Comparison of ENCODE assay signal across 11 mouse cellular contexts in the genomic region with DNA sequence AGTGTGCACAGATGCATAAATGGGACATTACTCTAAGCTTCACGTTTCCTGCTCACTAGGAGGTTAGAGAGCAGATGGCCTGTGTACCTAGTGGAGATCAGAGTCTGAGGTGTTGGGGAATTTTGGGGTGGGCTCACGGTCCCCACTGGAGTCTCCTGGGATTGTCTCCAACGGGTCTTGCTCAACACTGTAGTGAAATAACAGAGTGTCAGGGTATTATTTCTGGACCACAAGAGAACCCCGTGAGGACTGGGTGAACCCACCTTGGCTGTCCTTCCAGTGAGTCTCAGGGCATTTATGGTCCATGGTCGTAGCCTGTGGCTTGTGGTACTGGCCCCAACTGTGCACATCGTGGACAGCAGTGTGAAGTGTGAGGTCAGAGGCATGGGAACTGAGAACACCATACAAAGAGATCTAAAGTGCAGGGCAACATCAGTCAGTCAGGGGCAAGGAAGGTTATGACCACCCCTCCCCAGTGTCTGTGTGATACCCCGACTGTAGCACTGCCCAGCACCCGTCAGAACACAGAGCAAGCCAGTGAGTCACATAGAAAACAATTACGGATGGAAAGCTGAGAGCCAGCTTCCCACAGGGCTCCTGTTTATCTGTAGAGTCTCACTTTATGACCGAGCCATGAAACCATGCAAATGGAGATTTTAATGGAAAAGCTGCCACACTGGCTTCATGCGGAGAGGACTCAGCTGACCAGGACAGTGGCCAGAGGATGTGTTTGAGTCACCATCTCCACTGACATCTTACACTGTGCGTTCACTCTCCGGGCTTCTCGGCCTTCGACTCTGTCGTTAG.
DNase-seq lines count a peak whose midpoint lies in the region; ATAC-seq and TF ChIP-seq lines count a peak whose summit lies in the region.
"Had no signal": no experiment of that assay in that cellular context is flagged by ENCODE, and none has a peak within 500 bp of the region (broad histone marks: within the 10 kb centered on the region; RNA-seq: fewer than 3 reads in every experiment).

No protein-coding gene starts in this region.

- no peak overlapping the region for H3ac ChIP-seq in C2C12 (ENCODE audit: control insufficient read depth, insufficient read length, low read depth)

- DNase-seq in kidney, adult 2 months = no peak
- no peak for DNase-seq in embryonic facial prominence, embryonic 10.5 days (ENCODE audit: low spot score)
- DNase-seq in thymus, postnatal 10 days (ENCODE audit: low spot score in 2 of 2) = no peak
- DNase-seq in yolk sac, embryonic 10.5 days (ENCODE audit: low spot score) = no peak
- DNase-seq: cerebellum, adult 2 months; right cerebral cortex, adult 18-20 months had no signal

- H3K27ac ChIP-seq in kidney, embryonic 14.5 days (ENCODE audit: low read depth, low read length) = peak overlapping the region; percentile 90; the same call in 1 of the 2 replicates
- H3K27ac ChIP-seq in kidney, adult 2 months (ENCODE audit: insufficient read depth, low read depth, low read length) = no peak overlapping the region
- peak overlapping the region; percentile 85 for H3K27ac ChIP-seq in embryonic facial prominence, embryonic 10.5 days (replicated peaks)
- peak overlapping the region; percentile 97; the same call in 1 of the 2 replicates for H3K27ac ChIP-seq in limb, embryonic 12.5 days
- H3K27ac ChIP-seq: forebrain, embryonic 12.5 days; liver, embryonic 14.5 days had no signal

- ATAC-seq in kidney, embryonic 14.5 days (ENCODE audit: low FRiP score, low TSS enrichment) = no peak
- no peak for ATAC-seq in limb, embryonic 12.5 days (ENCODE audit: insufficient number of reproducible peaks, insufficient read depth, low FRiP score, low TSS enrichment, low read depth)

- H3K4me2 ChIP-seq in kidney, embryonic 14.5 days (replicated peaks; ENCODE audit: low read depth, low read length) = no peak overlapping the region
- H3K4me2 ChIP-seq in limb, embryonic 12.5 days = no peak overlapping the region
- H3K4me2 ChIP-seq: forebrain, embryonic 12.5 days had no signal

- H3K9ac ChIP-seq in kidney, embryonic 14.5 days (ENCODE audit: low read depth, low read length) = no peak overlapping the region
- no peak overlapping the region for H3K9ac ChIP-seq in limb, embryonic 12.5 days (replicated peaks)
- H3K9ac ChIP-seq: forebrain, embryonic 12.5 days; liver, embryonic 14.5 days had no signal

- H3K9me3 ChIP-seq in kidney, embryonic 14.5 days (ENCODE audit: control insufficient read depth, low read length) = no peaks in the 10 kb centered on the region
- H3K9me3 ChIP-seq in embryonic facial prominence, embryonic 10.5 days = no peaks in the 10 kb centered on the region
- no peaks in the 10 kb centered on the region for H3K9me3 ChIP-seq in limb, embryonic 12.5 days
- H3K9me3 ChIP-seq: forebrain, embryonic 12.5 days had no signal

- no peak overlapping the region for H3K4me3 ChIP-seq in kidney, embryonic 14.5 days (ENCODE audit: low read length)
- H3K4me3 ChIP-seq in kidney, adult 2 months (ENCODE audit: insufficient read depth, low read depth, low read length) = no peak overlapping the region
- H3K4me3 ChIP-seq in C2C12 (ENCODE audit: insufficient read depth, poor library complexity, severe bottlenecking) = no peak overlapping the region
- H3K4me3 ChIP-seq in embryonic facial prominence, embryonic 10.5 days = no peak overlapping the region
- no peak overlapping the region for H3K4me3 ChIP-seq in limb, embryonic 12.5 days (replicated peaks)
- H3K4me3 ChIP-seq: forebrain, embryonic 12.5 days had no signal

- H3K79me2 ChIP-seq in C2C12 (ENCODE audit: control insufficient read depth, insufficient read depth) = no peaks in the 10 kb centered on the region

- WGBS in kidney, embryonic 14.5 days = 70% methylated on average over 16 of the region's 16 CpGs
- WGBS in kidney, adult 2 months = 83% methylated on average over 16 of the region's 16 CpGs
- WGBS in embryonic facial prominence, embryonic 10.5 days = 81% methylated on average over 16 of the region's 16 CpGs
- WGBS in limb, embryonic 12.5 days = 73% methylated on average over 16 of the region's 16 CpGs

- H3K4me1 ChIP-seq in kidney, embryonic 14.5 days (ENCODE audit: control insufficient read depth, insufficient read depth, low read length) = peaks cover 24% of the 10 kb centered on the region
- no peaks in the 10 kb centered on the region for H3K4me1 ChIP-seq in kidney, adult 2 months (ENCODE audit: control insufficient read depth, insufficient read depth, low read length)
- H3K4me1 ChIP-seq in embryonic facial prominence, embryonic 10.5 days = peaks cover 50% of the 10 kb centered on the region
- peaks cover 46% of the 10 kb centered on the region for H3K4me1 ChIP-seq in limb, embryonic 12.5 days (replicated peaks)
- H3K4me1 ChIP-seq: forebrain, embryonic 12.5 days had no signal

- H3K27me3 ChIP-seq in kidney, embryonic 14.5 days (ENCODE audit: control insufficient read depth, insufficient read depth, low read length) = no peaks in the 10 kb centered on the region
- H3K27me3 ChIP-seq in kidney, adult 2 months (replicated peaks; ENCODE audit: control insufficient read depth, insufficient read depth, low read length) = no peaks in the 10 kb centered on the region
- no peaks in the 10 kb centered on the region for H3K27me3 ChIP-seq in C2C12 (ENCODE audit: control insufficient read depth, insufficient read depth, insufficient read length)
- no peaks in the 10 kb centered on the region for H3K27me3 ChIP-seq in embryonic facial prominence, embryonic 10.5 days (replicated peaks; ENCODE audit: low read depth, poor library complexity, severe bottlenecking)
- H3K27me3 ChIP-seq in limb, embryonic 12.5 days = peaks cover under 1% of the 10 kb centered on the region; the same call in 1 of the 2 replicates
- H3K27me3 ChIP-seq: forebrain, embryonic 12.5 days had no signal

- TF ChIP-seq CTCF in kidney, adult 2 months (conservative IDR thresholded peaks at IDR 0.05; ENCODE audit: insufficient read depth, insufficient read length, low read depth, low read length) = no peak
- TF ChIP-seq CTCF in C2C12 (IDR thresholded peaks at IDR 0.05; ENCODE audit: control insufficient read depth, insufficient read depth, insufficient read length) = no peak

- TF ChIP-seq POLR2A in kidney, adult 2 months (IDR thresholded peaks at IDR 0.05; ENCODE audit: low read depth, low read length) = no peak

- no peaks in the 10 kb centered on the region for H3K36me3 ChIP-seq in kidney, embryonic 14.5 days (ENCODE audit: control insufficient read depth, insufficient read depth, low read length)
- H3K36me3 ChIP-seq in kidney, adult 2 months (ENCODE audit: control insufficient read depth, insufficient read depth, low read length) = no peaks in the 10 kb centered on the region
- H3K36me3 ChIP-seq in C2C12 (ENCODE audit: control insufficient read depth, insufficient read depth) = no peaks in the 10 kb centered on the region
- no peaks in the 10 kb centered on the region for H3K36me3 ChIP-seq in embryonic facial prominence, embryonic 10.5 days (replicated peaks)
- no peaks in the 10 kb centered on the region for H3K36me3 ChIP-seq in limb, embryonic 12.5 days
- H3K36me3 ChIP-seq: forebrain, embryonic 12.5 days had no signal

- H3K79me3 ChIP-seq in C2C12 (ENCODE audit: low read depth) = no peaks in the 10 kb centered on the region

TF ChIP-seq in C2C12, 6 proteins besides CTCF, POLR2A, EP300 and RAD21:
- TF ChIP-seq MYOD1 (IDR thresholded peaks at IDR 0.05; ENCODE audit: control insufficient read depth, insufficient read length, low read depth) (peak; percentile 47), USF1 (IDR thresholded peaks at IDR 0.05; ENCODE audit: low read depth) (no peak), MYOG (IDR thresholded peaks at IDR 0.05; ENCODE audit: control insufficient read depth, extremely low read depth, insufficient read length) (no peak), CEBPB (IDR thresholded peaks at IDR 0.05; ENCODE audit: low read depth) (peak; percentile 76), FOSL1 (IDR thresholded peaks at IDR 0.05; ENCODE audit: insufficient read depth, low read length, poor library complexity, severe bottlenecking) (no peak), MAX (IDR thresholded peaks at IDR 0.05) (peak; percentile 45)
